Mouse (Mus musculus): ENCODE data around the gene Madd.

DNA sequence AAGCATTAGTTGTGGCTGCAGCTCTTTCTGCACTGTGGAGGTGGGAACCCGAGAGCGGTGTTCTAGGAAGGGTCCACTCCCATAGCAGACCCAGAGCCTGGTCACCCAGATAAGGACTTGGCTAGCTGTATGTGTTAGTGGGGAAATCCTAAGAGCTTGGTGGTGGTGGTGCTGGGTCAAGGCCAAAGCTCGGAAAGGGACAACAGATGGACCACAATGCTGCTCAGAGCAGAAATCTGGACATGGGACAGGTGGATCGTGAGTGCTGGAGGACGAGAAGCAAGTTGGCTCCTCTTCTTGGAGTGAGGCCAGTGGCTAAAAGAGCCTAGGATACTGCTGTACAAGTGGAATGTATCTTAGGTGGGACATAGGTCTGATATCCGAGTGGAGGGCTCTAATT lies 64.1 kb downstream of the Madd start:
- TF ChIP-seq CTCF (IDR thresholded peaks at IDR 0.05; ENCODE audit: low read depth) (no peak), EP300 (IDR thresholded peaks at IDR 0.05; ENCODE audit: low read depth) (no peak)

Measured in heart, postnatal 0 days (tissue).